Mouse (Mus musculus): ENCODE data around the gene Dnaaf5.

Gene Dnaaf5

DNA sequence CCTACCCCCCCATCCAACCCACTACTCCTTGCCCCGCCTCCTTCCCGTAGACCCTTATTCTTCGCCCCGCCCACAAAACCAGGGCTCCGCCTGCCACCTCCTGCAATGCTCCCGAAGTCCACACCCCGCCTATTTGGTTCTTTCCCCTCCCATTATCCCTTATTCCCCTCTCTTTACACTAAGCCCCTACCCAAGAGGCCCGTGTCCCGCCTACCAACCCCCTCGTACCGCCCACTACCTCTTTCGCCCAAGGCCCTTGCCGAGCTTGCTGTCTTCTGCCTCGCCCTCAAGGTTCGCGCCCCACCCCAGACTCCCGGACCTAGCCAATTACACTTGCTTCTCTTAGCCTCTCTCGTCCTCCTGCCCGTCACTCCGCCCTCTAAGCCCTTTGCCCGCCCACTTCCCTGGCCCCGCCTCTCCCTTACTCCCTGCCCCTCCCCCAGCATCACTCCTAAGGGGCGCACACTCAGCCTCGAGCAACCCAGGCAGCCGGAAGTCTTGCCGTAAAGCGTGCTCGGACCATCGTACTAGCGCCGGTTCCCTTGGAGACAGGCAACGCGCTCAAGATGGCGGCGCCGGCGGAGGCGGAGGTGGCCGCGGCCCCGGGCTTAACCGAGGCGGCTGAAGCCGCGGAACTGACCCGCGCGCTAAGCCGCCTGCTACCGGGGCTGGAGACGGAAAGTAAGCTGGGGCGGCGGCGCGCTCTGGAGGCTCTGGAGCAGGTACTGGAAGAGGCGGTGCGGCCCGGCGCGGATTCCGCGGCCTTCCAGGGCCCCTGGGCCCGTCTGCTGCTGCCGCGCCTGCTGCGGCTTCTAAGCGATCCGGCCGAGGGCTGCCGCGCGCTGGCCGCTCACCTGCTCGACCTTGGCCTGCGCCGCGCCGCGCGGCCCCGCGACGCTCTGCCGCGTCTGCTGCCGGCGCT, at the start of gene Dnaaf5, which contains the start of gene Prkar1b:
TSS of gene Dnaaf5 (plus strand) at position 543 of the 922 bp plus-strand sequence.
TSS of gene Prkar1b (minus strand) at position 321 of the 922 bp plus-strand sequence.
- DNase-seq (ENCODE audit: low spot score): peak; percentile 89

DNA sequence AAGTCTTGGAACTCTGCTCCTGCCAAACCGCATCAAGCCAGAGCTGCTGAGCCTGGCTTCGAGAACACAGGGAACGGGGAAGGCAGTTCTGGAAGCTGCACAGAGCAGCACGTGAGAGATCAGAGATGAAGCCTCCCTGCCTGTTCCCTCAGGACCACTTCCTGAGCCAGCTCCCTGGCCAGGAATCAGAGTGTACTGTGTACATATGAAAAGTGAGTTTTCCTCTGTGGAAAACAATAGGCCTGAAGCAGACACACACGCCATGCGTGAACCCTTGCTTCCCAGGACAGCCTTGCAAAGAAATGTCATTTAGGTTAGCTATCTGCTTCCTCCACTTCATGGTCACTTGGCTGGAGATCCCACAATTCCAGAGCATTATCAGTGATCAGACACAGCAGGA, 48.2 kb upstream of the Dnaaf5 start:
- DNase-seq (ENCODE audit: low spot score): no peak

DNA sequence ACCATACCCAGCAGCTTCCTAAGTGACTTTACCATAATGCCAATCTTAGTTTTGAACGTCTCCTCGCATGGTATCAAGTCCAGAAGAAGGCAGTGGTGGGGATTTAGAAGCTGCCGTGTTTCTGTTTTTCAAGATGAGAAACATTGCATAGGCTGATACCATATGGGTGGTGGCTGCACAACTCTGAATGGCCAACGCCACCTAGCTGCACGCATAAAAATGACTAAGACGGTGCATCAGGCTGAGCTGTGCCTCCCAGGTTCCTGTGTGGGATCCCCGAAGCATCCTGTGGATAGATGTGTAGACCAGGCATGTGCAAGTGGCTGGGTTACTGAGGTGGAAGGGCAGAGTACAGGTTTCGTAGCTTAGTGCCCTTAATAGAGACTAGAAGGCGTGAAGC, 42.2 kb upstream of the Dnaaf5 start:
- no peak for DNase-seq (ENCODE audit: low spot score)

DNA sequence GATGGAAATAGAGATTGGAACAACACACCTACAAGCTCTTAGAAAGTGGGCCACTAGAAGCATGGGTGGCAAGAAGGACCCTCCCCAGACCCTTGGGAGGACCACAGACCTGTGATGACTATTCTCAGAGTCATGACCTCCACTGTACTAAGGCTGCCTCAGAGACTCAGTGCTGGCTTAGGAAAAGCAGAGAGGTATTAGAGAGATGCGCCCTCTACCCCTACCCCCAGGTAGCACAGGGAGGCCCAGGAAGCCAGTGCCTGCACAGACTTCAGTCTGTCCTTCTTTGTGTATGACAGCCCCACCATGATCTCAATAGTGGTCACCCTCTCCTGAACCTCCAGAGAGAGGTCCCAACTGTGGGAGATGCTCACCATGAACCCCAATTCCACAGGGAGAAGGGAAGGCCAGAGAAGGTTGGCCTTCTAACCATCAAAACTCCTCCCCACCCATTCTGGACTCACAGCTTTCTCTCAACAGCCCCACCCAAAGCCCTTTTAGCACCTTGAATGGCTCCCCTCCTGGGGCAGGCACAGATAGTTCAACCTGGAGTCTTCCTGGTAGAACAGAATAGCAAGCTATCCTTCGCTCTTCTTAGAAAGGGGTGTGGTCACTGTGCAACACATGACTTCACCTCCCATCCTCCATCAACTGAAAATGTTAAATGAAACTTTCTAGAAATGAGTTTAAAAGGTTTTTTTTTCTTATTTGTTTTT, 39.7 kb upstream of the Dnaaf5 start:
- DNase-seq (ENCODE audit: low spot score): no peak

DNA sequence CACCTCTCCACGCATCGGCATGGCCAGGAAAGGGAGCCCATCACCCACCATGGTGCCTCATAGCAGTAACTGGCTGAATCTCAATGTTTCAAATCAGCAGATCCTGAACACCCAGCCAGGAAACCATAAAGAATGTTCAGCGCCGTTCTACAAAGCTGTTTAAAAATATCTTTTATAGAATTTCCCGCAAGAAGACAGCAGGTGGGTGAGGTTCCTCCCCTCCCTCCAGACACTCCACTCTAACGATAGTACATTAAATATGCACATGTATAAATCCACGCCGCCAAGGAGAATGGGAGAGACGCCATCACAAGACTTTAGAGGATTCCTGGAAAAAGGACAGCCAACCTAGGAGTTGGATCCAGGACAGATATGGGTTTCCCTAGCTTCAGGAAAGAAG, 38.0 kb upstream of the Dnaaf5 start:
- no peak for DNase-seq (ENCODE audit: low spot score)

DNA sequence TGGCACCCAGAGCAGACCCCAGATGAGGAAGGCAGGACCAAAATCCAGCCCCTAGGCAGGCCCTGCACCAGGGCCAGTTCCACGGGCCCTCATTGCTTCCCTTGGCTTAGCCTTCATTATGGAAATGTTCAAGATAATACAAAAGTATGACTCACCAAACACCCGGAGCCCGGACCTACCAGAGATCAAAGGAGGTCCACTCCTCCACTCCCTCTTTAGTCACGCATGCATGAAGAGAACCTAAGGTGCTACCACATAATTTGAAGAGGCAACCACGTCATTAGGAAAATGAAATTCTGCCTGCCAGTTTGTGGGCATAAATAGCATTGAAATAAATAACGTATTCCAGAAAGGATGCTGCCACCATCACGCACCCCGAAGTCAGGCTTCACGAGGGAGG, 37.6 kb upstream of the Dnaaf5 start:
- DNase-seq (ENCODE audit: low spot score): no peak

DNA sequence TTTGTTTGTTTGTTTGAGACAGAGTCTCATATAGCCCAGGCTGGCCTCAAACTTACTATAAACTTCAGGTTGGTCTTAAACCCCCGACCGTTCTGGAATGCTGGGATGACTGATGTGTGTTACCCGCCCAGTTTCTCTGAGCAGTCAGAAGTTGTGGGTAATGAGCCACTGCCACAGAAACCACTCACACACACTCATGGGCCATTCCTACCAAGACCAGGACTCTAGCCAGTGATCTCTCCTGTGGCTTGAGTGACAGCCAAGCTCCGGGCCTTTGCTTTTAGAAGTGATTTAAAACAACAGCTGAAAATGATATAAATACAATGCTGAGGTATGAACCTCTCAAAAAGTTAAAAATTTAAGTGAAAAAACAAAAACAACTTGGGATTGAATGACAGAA, 35.1 kb upstream of the Dnaaf5 start:
- no peak for DNase-seq (ENCODE audit: low spot score)

DNA sequence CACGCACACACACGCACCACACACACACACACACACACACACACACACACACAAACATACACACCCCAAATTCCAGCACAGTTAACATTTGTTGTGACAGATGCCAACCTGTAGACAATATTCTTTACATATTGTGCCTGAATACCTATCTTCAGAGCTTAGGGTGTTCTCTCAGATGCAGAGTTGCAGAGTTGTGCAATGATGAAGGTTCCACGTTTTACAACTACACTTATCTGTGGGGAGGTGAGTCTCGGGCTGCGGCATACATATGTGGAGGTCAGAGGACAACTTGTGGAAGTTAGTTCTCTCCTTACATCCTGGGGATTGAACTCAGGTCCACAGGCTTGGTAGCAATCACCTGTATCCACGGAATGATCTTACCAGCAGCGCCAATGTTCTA, 34.5 kb upstream of the Dnaaf5 start:
- no peak for DNase-seq (ENCODE audit: low spot score)

DNA sequence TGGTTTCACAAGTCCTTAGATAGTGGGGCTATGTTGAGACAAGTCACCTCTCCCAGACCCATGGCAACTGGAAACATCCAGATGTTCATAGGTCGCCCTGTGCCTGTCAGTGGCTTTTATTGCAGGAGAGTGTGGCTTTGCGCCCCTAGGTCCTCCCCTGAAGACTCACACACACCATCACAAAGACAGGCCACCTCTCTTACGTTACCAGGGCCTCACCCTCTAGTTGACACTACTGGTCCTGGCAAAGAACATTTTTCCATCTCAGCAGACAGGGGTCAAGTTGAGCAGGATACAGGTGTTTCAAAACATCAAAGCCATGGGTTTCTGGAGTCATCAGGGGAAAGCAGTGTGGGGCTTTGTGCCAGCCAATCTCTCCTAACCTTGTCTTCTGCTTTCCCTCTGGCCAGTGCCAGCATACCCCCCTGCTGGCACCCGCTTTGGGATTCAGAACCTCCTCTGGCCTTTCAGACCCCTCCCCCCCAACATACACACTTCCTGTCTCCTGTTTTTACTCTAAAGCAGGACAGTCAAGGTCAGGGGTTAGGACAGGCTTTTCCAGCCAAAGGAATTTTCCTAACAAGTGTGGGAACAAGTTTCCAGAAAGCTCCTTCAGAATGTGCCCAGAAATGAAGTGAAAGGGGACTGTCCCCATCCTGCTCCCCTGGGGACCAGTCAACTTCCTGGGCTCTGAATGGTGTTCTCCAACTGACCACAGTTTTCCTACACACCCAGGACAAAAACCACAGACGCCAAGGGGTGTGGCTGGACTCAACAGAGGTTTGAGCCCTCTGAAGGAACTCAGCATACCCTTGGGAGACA, 31.7 kb upstream of the Dnaaf5 start:
- no peak for DNase-seq (ENCODE audit: low spot score)

DNA sequence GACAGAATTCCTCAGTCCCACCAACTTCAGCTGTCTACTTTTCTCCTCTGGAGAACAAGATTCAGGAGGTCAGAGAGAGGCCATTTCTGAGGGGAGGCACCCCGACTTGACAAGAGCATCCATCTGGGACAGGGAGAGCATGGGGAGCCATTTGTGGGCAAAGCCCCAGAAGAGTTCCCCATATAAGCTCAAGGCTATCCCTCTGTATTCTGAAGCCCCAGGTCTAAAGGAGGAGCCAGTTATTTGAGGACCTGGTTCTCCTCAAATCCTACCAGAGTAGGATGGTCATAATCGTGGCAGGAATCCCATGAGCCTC, 31.1 kb upstream of the Dnaaf5 start:
- DNase-seq (ENCODE audit: low spot score): no peak

DNA sequence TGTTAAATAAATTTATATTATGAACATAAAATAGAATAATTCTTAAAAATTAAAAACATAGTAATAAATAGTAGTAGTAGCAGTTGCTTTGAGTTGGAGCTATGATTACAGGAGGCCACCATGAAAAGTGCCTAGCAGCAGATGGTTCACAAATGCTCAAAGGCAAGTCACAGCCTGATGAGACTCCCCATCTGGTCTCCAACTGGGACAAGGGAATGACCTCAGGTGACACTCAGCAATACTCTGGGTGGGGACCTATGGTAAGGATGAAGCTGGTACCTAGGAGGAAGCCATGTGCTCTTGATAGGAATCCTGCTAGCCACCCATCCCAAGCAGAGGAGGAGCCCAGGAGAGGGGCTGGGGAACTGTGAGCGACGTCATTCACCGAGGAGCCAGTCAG, 24.3 kb upstream of the Dnaaf5 start:
- no peak for DNase-seq (ENCODE audit: low spot score)

DNA sequence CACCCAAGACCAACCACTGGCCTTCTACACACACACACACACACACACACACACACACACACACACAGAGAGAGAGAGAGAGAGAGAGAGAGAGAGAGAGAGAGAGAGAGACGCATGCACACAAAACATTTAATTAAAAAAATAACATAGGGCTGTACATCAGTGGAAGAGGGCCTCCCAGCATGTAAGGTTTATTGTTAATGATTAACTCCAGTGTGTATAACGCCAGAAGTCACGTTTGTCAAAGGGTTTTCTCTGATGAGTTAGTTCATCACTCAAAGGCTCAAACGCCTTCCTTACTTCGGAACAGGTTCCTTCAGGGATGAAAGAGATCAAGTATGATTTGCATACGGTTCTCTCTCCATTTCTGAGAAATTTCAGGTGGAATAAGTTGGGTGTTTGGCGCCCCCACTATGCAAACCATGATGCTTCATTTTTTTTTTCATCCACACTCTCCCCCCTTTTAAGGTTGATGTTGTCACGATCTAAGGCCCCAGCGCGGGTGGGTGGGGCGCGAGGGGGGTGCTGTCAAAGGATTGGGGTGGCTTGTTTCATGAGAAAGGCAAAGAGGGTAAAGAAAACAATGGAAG, 21.5 kb upstream of the Dnaaf5 start:
- no peak for DNase-seq (ENCODE audit: low spot score)

DNA sequence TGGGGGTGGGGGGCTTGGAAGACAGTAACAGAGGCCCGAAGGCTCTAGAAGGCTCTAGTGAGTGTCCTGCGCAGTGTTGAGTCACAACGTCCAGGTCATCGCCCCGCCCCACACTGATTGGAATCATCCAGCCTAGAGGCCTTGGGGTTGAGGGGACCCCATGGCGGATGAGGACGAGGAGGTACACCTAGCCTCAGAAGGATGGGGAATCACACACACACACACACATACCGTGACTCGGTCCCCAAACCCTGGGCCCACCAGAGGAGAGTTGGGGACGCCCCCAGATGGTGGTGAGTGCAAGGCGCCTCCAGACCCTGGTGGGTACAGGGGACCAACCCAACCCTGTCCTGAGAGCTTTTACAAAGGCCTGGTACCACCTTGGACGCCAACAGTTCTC, 20.9 kb upstream of the Dnaaf5 start:
- no peak for DNase-seq (ENCODE audit: low spot score)

DNA sequence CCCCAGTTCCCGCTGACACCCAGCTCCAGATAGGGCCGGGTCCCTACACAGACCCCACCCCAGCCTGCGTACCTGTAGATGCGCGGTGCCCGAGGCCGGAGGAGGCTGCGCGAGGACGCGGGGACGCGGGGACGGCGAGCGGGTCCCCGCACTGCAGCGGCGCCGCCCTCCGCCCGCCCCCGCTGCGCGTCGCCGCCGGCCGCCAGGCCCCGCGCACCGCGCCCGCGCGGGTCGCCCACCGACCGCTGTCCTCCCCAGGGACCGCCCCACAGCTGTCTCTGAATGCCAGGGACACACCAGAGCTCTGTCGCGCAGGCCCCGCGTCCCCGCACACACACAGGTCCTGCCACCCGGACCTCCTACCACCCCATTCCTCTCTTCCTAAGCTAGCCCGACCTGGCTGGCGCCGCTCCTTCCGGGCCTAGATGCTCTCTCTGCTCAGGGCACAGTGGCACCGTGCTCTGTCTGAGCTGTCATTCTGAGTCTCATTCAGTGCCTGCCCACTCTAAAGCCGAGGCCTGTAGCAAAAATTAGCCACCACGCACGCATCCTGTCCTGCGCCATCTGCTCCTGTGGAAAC, 20.4 kb upstream of the Dnaaf5 start:
- DNase-seq (ENCODE audit: low spot score): no peak

DNA sequence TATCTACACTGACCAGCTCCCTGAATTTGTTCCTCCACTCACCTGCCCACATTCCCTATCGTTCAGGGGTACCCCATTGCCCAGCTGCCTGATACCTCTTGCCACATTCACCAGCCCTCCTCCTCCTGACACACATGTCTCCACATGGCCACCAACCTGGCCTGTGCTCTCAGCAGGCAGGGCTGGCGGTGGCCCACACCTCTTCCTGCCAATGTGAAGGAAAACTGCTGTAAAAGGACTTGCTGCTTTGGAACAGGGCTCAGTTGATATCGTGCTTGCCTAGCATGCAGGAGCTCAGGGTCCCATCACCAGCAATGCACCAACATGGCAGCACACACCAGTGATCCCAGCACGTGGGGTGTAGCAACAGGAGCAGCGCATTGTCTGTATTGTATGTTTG, 19.7 kb upstream of the Dnaaf5 start:
- DNase-seq (ENCODE audit: low spot score): no peak

DNA sequence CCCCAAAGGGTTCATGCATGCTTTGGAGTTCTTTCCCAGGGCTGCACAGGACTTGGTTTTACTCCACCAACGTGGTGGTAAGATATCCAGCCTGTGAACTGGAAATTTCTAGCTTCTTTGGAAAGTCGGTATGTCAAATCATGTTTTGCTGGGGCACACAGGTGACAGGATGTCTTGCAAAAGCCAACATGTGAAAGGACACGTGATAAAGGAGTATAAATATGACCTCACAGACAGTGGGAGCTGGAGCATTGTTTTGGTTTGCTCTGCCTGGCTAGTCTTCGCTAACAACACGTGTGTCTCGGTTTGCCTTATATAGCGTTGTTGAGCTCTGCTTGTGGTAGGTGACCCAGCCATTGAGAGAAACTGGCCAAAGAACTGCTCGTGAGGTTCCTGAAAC, 15.5 kb upstream of the Dnaaf5 start:
- DNase-seq (ENCODE audit: low spot score): no peak

DNA sequence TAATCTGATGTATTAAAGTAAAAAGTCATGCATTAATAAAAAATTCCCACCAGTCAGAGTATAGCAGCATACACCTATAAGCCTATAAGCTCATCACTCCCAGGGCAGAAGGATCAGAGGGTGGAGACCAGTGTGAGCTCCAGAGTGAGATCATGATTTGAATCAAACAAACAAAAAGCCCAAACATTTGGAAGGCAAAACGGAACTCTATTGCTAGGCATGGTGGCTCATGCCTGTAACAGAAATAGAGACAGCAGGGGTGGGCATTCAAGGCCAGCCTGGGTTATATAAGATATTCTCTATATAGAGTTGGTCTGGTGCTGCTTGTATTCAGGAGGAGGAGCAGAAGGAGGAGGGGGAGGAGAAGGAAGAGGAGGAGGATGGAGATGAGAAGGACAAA, 13.7 kb upstream of the Dnaaf5 start:
- no peak for DNase-seq (ENCODE audit: low spot score)

DNA sequence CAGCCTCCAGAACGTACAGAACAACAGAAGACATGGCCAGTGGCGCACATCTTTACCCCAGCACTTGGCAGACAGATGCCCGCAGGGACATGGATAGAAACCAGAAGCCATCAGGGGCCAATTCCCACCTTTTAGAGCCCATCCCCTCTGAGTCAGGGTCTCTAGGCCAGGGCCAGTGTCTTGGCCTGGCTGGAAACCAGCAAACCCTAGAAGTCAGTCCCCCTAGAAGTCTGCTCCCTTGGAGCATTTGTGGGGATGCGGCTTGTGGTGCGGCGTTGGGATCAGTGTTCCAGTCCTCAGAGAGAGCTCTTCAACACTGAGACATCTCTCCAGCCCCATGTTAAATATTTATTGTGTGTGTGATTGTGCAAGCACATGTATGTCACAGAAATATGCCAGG, 12.8 kb upstream of the Dnaaf5 start:
- no peak for DNase-seq (ENCODE audit: low spot score)

DNA sequence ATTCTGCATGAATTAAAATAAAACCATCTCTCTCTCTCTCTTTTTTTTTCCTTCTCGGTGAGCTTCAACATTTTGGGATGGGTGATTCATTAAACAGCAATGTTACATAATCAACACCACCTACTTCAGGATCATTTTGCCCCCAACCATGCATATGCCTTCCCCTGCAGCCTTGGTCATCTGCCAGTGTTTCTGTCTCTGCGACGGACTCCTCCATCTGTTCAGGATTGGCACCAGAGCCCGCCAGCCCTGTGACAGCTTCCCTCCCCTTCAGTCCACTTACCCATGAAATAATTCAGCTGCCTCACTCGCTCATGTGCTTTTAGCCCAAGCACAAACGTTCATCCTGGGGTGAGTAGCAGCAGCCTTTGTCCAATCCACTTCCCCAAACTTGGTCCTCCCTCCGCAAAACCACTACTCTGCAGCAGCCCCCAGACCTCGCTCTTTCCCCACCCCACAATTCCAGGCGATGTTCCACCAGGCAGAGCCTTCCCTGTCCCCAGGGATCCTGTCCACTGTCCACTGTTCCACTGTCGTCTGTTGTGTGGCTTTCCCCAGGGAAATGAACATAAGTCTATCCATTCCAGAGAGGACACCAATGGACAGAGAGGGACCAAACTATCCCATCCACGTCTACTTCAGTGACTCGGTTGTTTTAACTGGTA, 11.6 kb upstream of the Dnaaf5 start:
- no peak for DNase-seq (ENCODE audit: low spot score)

DNA sequence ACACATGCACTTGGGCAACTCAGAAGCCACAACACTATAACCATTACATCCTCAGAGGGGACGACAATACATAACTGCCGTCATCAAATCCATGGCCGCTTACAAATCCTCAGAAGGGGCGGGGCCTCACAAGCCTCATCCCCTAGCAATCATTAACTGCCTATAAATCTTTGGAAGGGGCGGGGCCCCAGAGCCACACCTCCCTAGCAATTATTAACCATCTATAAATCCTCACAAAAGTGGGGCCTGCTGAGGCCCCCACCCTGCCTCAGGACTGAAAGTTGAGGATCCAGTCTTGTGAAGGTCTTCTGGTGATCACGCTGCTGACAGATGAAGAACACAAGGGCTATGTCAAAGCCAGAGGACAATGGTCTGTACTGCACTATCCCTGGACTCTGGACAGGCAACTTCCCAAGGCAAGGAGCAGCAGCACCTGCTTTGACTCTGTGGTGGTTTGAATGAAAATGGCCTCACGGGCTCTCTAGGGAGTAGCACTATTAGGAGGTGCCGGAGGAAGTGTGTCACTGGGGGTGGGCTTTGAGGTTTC, 11.0 kb upstream of the Dnaaf5 start:
- no peak for DNase-seq (ENCODE audit: low spot score)

DNA sequence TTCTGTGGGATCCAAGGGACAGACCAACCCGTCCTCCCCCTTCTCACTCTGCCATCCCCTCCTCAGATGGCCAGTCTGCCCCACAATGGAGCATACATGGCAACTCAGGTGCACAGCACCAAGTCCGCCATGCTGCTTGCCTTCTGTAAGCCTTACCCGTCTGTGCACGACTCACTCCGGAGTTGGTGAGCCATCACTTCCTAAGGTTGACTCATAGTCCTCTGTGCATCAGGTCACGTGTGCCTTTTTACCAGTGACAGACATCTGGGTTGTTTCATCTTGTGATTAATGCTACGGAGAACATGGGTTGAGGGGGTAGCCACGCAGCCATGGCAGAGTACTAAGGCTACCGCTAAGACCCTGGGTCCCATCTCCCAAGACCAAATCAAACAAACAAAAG, 9.4 kb upstream of the Dnaaf5 start:
- no peak for DNase-seq (ENCODE audit: low spot score)
